In genomic region chr7:121088745-121089144, GRCm38 (mm10) we compare ENCODE assay signal across 15 mouse cellular contexts. TPM values are rescaled to one million over a fixed set of nuclear protein-coding genes. Genes with fewer than 3 reads are reported as not detected.
A peak's percentile ranks its signal among the peaks of the same experiment; 100 is the strongest.
DNase-seq lines count a peak whose midpoint lies in the region; ATAC-seq and TF ChIP-seq lines count a peak whose summit lies in the region.
"Had no signal": no experiment of that assay in that cellular context is flagged by ENCODE, and none has a peak within 500 bp of the region (broad histone marks: within the 10 kb centered on the region; RNA-seq: fewer than 3 reads in every experiment).

No protein-coding gene starts in this region.

- no peak overlapping the region for H3K9ac ChIP-seq in hindbrain, embryonic 12.5 days
- H3K9ac ChIP-seq: intestine, embryonic 15.5 days; liver, embryonic 15.5 days had no signal

- H3K4me1 ChIP-seq in E14TG2a.4 (replicated peaks; ENCODE audit: low read depth, low read length) = peaks cover 3% of the 10 kb centered on the region
- H3K4me1 ChIP-seq in bone marrow macrophage, adult 2 months (ENCODE audit: control insufficient read depth, insufficient read depth, low read length) = peaks cover 6% of the 10 kb centered on the region
- H3K4me1 ChIP-seq in hindbrain, embryonic 12.5 days = peaks cover 24% of the 10 kb centered on the region
- H3K4me1 ChIP-seq: intestine, embryonic 15.5 days; liver, embryonic 15.5 days had no signal

- WGBS in hindbrain, embryonic 12.5 days = 75% methylated on average over 5 of the region's 5 CpGs

- H3K4me2 ChIP-seq in hindbrain, embryonic 12.5 days (replicated peaks) = no peak overlapping the region
- H3K4me2 ChIP-seq: intestine, embryonic 15.5 days; liver, embryonic 15.5 days had no signal

- no peak overlapping the region for H3K27ac ChIP-seq in layer of hippocampus, adult 2 months
- H3K27ac ChIP-seq in bone marrow macrophage, adult 2 months (ENCODE audit: insufficient read depth, low read depth, low read length) = no peak overlapping the region
- no peak overlapping the region for H3K27ac ChIP-seq in hindbrain, embryonic 12.5 days
- H3K27ac ChIP-seq: intestine, embryonic 15.5 days; liver, embryonic 15.5 days had no signal

- no peak overlapping the region for H3K4me3 ChIP-seq in layer of hippocampus, adult 2 months
- H3K4me3 ChIP-seq in E14TG2a.4 (replicated peaks; ENCODE audit: low read length) = no peak overlapping the region
- H3K4me3 ChIP-seq in bone marrow macrophage, adult 2 months (ENCODE audit: insufficient read depth, low read length) = no peak overlapping the region
- H3K4me3 ChIP-seq in hindbrain, embryonic 12.5 days = no peak overlapping the region
- H3K4me3 ChIP-seq: intestine, embryonic 15.5 days; liver, embryonic 15.5 days; megakaryocyte, embryonic 14.5 days had no signal

- peaks cover 3% of the 10 kb centered on the region; the same call in 1 of the 2 replicates for H3K27me3 ChIP-seq in E14TG2a.4 (ENCODE audit: insufficient read depth, low read length)
- no peaks in the 10 kb centered on the region for H3K27me3 ChIP-seq in hindbrain, embryonic 12.5 days
- H3K27me3 ChIP-seq: intestine, embryonic 15.5 days had no signal

- DNase-seq in layer of hippocampus, adult 2 months (ENCODE audit: low spot score in 2 of 2) = no peak
- DNase-seq in layer of hippocampus, postnatal 14 days (ENCODE audit: low spot score in 2 of 2) = no peak
- peak; percentile 9 for DNase-seq in A20 (ENCODE audit: low read depth, low spot score)
- DNase-seq in cerebellum, postnatal 4 days (ENCODE audit: low spot score in 2 of 2) = no peak
- DNase-seq: adrenal gland, postnatal 14 days; cerebellum, adult 11-12 months; embryo, embryonic 11 days; heart, postnatal 14 days; right cerebral cortex, postnatal 25 days had no signal

- ATAC-seq in hindbrain, embryonic 12.5 days (ENCODE audit: low FRiP score) = no peak
- ATAC-seq: intestine, embryonic 15.5 days had no signal

- no peaks in the 10 kb centered on the region for H3K9me3 ChIP-seq in E14TG2a.4 (ENCODE audit: low read length)
- H3K9me3 ChIP-seq in hindbrain, embryonic 12.5 days (replicated peaks) = no peaks in the 10 kb centered on the region
- H3K9me3 ChIP-seq: intestine, embryonic 15.5 days; liver, embryonic 15.5 days; megakaryocyte, embryonic 14.5 days had no signal

- no peak for TF ChIP-seq POLR2A in bone marrow macrophage, adult 2 months (IDR thresholded peaks at IDR 0.05; ENCODE audit: borderline replicate concordance, low read depth, low read length)

- H3K36me3 ChIP-seq in E14TG2a.4 (ENCODE audit: insufficient read depth, low read length) = no peaks in the 10 kb centered on the region
- H3K36me3 ChIP-seq in hindbrain, embryonic 12.5 days = no peaks in the 10 kb centered on the region
- H3K36me3 ChIP-seq: intestine, embryonic 15.5 days; liver, embryonic 15.5 days had no signal

- peak; percentile 49 for TF ChIP-seq CTCF in layer of hippocampus, adult 2 months (conservative IDR thresholded peaks at IDR 0.05)
- peak; percentile 52 for TF ChIP-seq CTCF in E14TG2a.4 (conservative IDR thresholded peaks at IDR 0.05; ENCODE audit: low read length)
- peak; percentile 9; the same call in 1 of the 2 replicates for TF ChIP-seq CTCF in bone marrow macrophage, adult 2 months (IDR thresholded peaks at IDR 0.05; ENCODE audit: low read depth, low read length)

RNA-seq across cellular contexts. Expression of gene Otoa, which starts 7.3 kb away (rescaled TPM):
- total RNA-seq in layer of hippocampus, adult 2 months (2021) = under 1 TPM; 0.54 TPM
- total RNA-seq in layer of hippocampus, postnatal 14 days (2021) = 1 to 10 TPM; 1.2 to 2.8 TPM
- not detected in 2 replicates for polyA plus RNA-seq in bone marrow macrophage, adult 2 months (2012; ENCODE audit: insufficient read depth, insufficient read length, missing spikeins)
- 0.56 and 2.3 TPM in 2 replicates for polyA plus RNA-seq in hindbrain, embryonic 12.5 days (2016; fragmentation: Nextera tagmentation; extraction: Ambion mirVana)

RNA-seq across cellular contexts. Expression of gene Igsf6, which starts 14.4 kb away (rescaled TPM):
- under 1 TPM; 0.22 to 0.54 TPM for total RNA-seq in layer of hippocampus, adult 2 months (2021)
- under 1 TPM in 1 of 2 experiments, not detected in 1; 0.35 TPM for total RNA-seq in layer of hippocampus, postnatal 14 days (2021)
- polyA plus RNA-seq in bone marrow macrophage, adult 2 months (2012; ENCODE audit: insufficient read depth, insufficient read length, missing spikeins) = 188 and 191 TPM in 2 replicates
- polyA plus RNA-seq in hindbrain, embryonic 12.5 days (2016; fragmentation: Nextera tagmentation; extraction: Ambion mirVana) = 0.88 and 1.3 TPM in 2 replicates

RNA-seq across cellular contexts. Expression of gene Mettl9, which starts 54.5 kb away (rescaled TPM):
- 10 to 100 TPM; 77.3 to 82.7 TPM for total RNA-seq in layer of hippocampus, adult 2 months (2021)
- total RNA-seq in layer of hippocampus, postnatal 14 days (2021) = 10 to 100 TPM; 70.7 to 74.3 TPM
- 40.7 and 43.4 TPM in 2 replicates for polyA plus RNA-seq in bone marrow macrophage, adult 2 months (2012; ENCODE audit: insufficient read depth, insufficient read length, missing spikeins)
- 232 and 238 TPM in 2 replicates for polyA plus RNA-seq in hindbrain, embryonic 12.5 days (2016; fragmentation: Nextera tagmentation; extraction: Ambion mirVana)
